Mouse (Mus musculus) frontal cortex, adult (tissue): ENCODE measurements at regions not wholly inside any gene's neighbourhood (a gene's known extent, or its start where the extent isn't known, plus 50 kb on each side); places are given as distances from the start of the nearest gene placed in this dataset.

Source experiments
- ATAC-seq: cut with Nextera tagmentation; 2 replicates; pipeline ENCODE4 v1.9.2; 2017; ENCODE audit warnings: mild to moderate bottlenecking, moderate library complexity, mixed read lengths; ENCODE audit not compliant: low TSS enrichment

DNA sequence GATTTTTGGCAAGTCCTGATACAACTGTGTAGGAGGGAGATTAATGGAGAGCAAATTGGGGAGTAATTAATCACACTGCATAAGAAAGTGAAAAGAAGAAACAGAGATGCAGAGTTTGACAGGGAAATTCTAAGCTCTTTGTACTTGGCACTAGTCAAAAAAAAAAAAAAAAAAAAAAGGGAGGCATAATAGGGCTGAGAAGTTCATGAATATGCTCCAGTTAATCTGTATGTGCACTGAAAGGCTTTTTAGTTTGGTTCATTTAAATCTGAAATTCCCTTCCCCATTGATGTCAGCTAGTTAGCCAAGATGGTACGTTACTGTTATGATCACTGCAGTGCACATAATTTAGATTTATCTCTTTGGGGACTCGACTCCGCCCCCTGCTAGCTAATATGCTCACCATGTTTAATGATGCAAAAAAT lies 470.8 kb upstream of the Map3k7 start:
- no peak for ATAC-seq

- ATAC-seq = no peak
Observed at GRCm38 (mm10) chr4:31499888-31500287, 464.0 kb upstream of the Map3k7 start.

DNA sequence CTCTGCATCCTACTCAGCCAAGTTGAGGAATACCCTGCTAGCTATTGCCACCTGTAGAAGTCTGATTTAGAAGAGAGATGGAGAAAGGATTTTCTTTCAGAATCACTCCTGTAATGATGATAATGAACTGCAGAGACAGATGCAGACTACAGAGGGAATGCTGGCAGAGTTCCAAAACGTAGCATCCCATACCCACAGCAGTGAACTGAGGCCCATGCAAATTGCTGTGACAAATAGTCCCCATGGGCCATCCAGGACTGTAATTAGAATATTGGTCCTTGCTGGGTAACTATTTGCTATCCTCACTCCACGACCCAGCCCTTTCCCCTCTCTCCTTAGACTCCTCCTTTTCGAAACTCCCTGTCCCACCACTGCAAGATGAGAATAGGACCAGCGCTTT lies 463.5 kb upstream of the Map3k7 start:
- no peak for ATAC-seq

- no peak; the same call in 1 of the 2 replicates for ATAC-seq
Observed at GRCm38 (mm10) chr4:31525638-31526207, 438.2 kb upstream of the Map3k7 start.

- no peak for ATAC-seq
Observed at GRCm38 (mm10) chr4:31536811-31537210, 427.1 kb upstream of the Map3k7 start.

- no peak for ATAC-seq
Observed at GRCm38 (mm10) chr4:31553780-31554394, 410.0 kb upstream of the Map3k7 start.

DNA sequence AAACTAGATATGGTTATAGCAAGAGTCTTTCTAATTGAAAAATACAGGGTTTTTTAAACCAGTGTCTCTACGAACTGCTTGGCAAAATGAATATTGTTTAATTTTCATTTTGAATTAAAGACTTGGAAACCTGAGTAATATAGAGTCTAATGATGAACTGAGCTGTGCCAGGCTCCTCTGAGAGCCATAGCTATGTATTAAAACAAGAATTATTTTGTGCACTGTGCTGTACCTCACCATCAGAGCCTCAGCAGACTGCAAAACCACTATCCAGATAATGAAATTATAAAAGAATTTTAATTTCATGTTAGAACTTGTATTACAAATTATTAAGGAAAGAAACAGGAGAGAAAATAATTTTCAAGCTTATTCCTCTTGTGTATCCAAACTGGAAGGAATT lies 408.8 kb upstream of the Map3k7 start:
- ATAC-seq = no peak

DNA sequence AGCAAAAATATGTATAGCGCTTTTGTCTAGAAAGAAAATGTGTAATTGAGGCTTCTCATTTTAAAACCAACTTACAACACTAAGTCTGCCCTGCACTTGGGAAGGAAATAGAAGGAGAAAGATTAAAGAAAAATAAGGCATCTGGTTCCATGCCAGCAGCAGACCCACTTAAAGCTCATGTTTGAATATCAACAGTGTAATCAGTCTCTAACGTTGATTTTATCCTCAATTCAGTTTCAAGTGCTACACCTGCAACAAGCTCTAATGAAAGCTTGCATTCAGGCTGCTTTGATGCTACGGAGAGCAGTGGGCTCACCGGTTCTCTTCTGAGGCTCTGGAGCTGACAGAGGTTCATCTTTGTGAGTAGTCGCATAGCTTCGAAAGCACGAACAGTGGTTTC lies 406.6 kb upstream of the Map3k7 start:
- ATAC-seq = no peak

- no peak for ATAC-seq
Observed at GRCm38 (mm10) chr4:31560305-31560704, 403.6 kb upstream of the Map3k7 start.

DNA sequence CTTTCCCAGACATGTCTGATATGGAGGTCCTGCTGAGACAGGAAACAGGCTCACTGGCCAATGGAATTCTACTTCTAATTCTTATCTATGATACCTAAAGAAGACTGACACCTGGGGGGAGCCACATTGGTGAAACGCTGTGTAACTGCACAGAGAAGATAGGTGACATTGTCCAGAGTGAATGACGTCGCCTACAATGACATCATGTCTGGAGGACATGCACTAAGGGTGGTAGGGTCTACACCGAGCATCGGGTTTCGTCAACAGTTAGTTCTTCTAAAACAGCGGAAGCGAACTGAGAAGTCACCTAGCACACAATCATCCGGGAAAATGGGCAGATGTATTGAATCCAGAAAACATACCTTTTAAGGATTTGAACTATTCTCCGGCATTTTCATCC lies 402.7 kb upstream of the Map3k7 start:
- ATAC-seq = no peak

- ATAC-seq = peak; percentile 95
Observed at GRCm38 (mm10) chr4:31561823-31562222, 402.1 kb upstream of the Map3k7 start.

- ATAC-seq = no peak
Observed at GRCm38 (mm10) chr4:31566158-31566557, 397.7 kb upstream of the Map3k7 start.

GRCm38 (mm10) chr4:31566834-31567233 lies 397.1 kb upstream of the Map3k7 start:
- no peak for ATAC-seq

DNA sequence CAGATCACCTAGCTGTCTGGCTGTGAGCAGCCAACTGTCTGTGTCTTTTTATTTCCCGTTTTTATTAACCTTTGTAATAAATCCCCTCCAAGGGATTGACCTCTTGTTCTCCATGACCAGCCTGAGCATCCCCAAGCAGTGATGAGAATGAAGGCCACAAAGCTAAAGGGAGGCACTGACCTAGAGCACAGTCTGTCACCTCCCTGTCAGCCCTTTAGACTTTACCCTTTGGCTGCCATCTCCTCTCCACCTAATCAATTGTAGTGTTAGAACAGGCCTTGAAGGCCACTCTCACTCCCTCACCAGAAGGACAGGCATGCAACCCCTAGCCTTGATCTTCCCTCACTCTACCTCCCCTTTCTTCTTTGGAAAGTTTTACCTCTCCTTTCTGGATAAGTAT lies 394.2 kb upstream of the Map3k7 start:
- ATAC-seq = no peak

DNA sequence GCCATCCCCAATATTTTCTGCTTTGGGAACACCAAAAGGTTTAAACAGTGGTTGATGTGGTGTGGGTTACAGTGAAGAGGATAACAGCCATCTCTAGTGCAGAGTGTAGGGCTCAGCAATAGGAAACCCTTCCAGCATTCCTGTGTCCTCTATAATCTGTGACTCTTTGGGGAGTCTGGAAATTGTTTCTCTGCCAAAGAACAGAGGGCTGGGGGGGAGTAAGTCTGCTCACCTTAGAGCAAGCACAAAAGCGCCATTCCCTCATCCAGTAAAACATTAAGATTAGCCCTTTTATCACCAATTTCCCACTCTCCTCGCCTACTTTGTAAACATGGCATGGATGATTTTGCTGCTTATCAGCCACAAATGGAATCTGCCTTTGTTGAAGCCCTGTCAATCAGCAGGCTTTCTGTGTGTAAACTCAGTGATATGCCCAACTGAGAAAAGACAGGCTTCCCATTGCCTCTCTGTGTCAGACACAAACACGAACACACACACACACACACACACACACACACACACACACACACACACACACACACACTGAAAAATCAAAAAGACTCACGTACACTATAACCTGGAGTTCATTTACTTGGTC lies 386.8 kb upstream of the Map3k7 start:
- no peak for ATAC-seq

GRCm38 (mm10) chr4:31583495-31583894 lies 380.4 kb upstream of the Map3k7 start:
- no peak for ATAC-seq

GRCm38 (mm10) chr4:31584171-31584570 lies 379.7 kb upstream of the Map3k7 start:
- peak; percentile 93 for ATAC-seq

DNA sequence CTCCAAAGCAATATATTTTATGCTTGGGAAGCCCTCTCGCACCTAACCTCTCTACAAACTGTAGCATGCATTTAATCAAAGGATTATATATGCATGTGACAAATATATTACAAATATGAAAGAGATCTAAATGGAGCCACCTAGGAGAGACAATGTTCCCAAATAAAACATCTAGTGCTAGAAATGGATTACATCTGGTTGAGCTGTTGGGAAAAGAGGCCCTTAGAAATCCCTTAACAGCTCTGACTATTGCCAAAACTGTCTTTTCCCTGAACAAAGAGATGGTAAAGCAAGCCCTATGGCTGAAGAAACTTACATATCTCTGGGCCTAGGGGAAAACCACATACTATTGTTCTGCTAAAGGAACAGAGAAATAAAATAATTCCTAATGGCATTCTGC lies 369.8 kb upstream of the Map3k7 start:
- no peak for ATAC-seq

GRCm38 (mm10) chr4:31601536-31601935 lies 362.4 kb upstream of the Map3k7 start:
- no peak for ATAC-seq

- ATAC-seq = no peak
Observed at GRCm38 (mm10) chr4:31603776-31604175, 360.1 kb upstream of the Map3k7 start.

GRCm38 (mm10) chr4:31608811-31609210 lies 355.1 kb upstream of the Map3k7 start:
- ATAC-seq = peak; percentile 93

GRCm38 (mm10) chr4:31609559-31609958 lies 354.3 kb upstream of the Map3k7 start:
- no peak for ATAC-seq

GRCm38 (mm10) chr4:31612147-31612824 lies 351.6 kb upstream of the Map3k7 start:
- ATAC-seq = peak; percentile 33; the same call in 1 of the 2 replicates
